In the genomic region with DNA sequence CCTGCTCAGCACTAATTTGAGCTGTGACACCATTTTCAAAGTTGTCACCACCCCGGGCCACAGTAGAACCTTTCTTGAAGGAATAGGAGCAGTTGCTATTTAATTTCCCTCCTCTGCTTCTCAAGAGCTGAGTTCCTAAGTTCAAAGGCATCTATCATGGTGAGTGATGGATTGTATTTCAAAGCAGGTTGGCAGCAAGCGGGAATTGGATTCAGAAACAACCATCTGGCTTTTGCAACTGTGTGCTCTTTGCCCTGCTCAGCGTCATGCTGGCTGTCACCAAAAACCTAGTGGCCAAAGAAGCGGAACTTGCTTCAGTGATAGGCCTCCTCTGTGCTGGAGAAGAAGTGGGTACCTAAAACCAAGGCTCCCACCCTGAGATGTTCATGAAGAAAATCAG, we compare ENCODE assay signal across 12 mouse cellular contexts.
"Had no signal": no experiment of that assay in that cellular context is flagged by ENCODE, and none has a peak within 500 bp of the region (broad histone marks: within the 10 kb centered on the region; RNA-seq: fewer than 3 reads in every experiment).

No protein-coding gene starts in this region.

- DNase-seq: forebrain, postnatal 0 days; gastrocnemius, postnatal 14 days; heart, adult 18-20 months; heart, postnatal 10 days; heart, postnatal 4 days; kidney, adult 18-20 months; kidney, adult 8-10 months; kidney, postnatal 10 days; kidney, postnatal 25 days; kidney, postnatal 4 days; liver; liver, embryonic 13.5 days had no signal
